Mouse (Mus musculus) MEL (cell line): Measurements from ENCODE around the gene Epc2. TPM values are rescaled to one million over a fixed set of nuclear protein-coding genes. Genes with fewer than 3 reads are reported as not detected.

ENCODE experiments used
- DNase-seq: peaks from one replicate; pipeline ENCODE4 v3.0.0; 2011; ENCODE audit warnings: low read depth, low spot score
- H3K27ac ChIP-seq: 2 replicates; pipeline ENCODE4 v1.5.1; 2012; ENCODE audit warnings: low read depth, mild to moderate bottlenecking, control low read depth, low read length, moderate library complexity; ENCODE audit not compliant: control insufficient read depth
- H3K27me3 ChIP-seq, 2 experiments: fragments of 150-350 bp in 1 of 2; sonication (generic) in 1 of 2; 2 replicates each; pipeline ENCODE4 v1.6.1; 2012; ENCODE audit warnings: low read length in 2 of 2, mild to moderate bottlenecking in 2 of 2, improper control_type of control experiment in 1 of 2, moderate library complexity in 1 of 2; ENCODE audit not compliant: insufficient read depth in 2 of 2, control insufficient read depth in 1 of 2
- H3K36me3 ChIP-seq, 2 experiments: 2 replicates each; pipeline ENCODE4 v1.6.1; 2012 to 2014; ENCODE audit warnings: low read length in 2 of 2, improper control_type of control experiment in 1 of 2, inconsistent platforms in 1 of 2, mild to moderate bottlenecking in 1 of 2; ENCODE audit not compliant: insufficient read depth in 2 of 2, control insufficient read depth in 1 of 2
- H3K4me1 ChIP-seq, 2 experiments: fragments of 150-350 bp in 1 of 2; sonication (generic) in 1 of 2; 2 replicates each; pipeline ENCODE4 v1.6.1; 2012; ENCODE audit warnings: low read length in 2 of 2, improper control_type of control experiment in 1 of 2, mild to moderate bottlenecking in 1 of 2; ENCODE audit not compliant: insufficient read depth in 2 of 2, control insufficient read depth in 1 of 2
- H3K4me3 ChIP-seq, 2 experiments: fragments of 150-350 bp in 1 of 2; sonication (generic) in 1 of 2; 2 replicates each; pipeline ENCODE4 v1.5.1; 2012; ENCODE audit warnings: low read depth in 2 of 2, low read length in 2 of 2, mild to moderate bottlenecking in 2 of 2, moderate library complexity in 2 of 2, control low read depth in 1 of 2, improper control_type of control experiment in 1 of 2; ENCODE audit not compliant: control insufficient read depth in 1 of 2, insufficient read depth in 1 of 2
- H3K79me2 ChIP-seq: 2 replicates; pipeline ENCODE4 v1.6.1; 2012; ENCODE audit warnings: mild to moderate bottlenecking, low read length, moderate library complexity; ENCODE audit not compliant: control insufficient read depth, poor library complexity, insufficient read depth
- H3K9ac ChIP-seq: 2 replicates; pipeline ENCODE4 v1.6.1; 2012; ENCODE audit warnings: low read depth, mild to moderate bottlenecking, control low read depth, low read length, moderate library complexity; ENCODE audit not compliant: control insufficient read depth, poor library complexity, severe bottlenecking
- H3K9me3 ChIP-seq: fragments of 150-350 bp; sonication (generic); replicated peaks from 2 replicates; pipeline ENCODE4 v1.6.1; 2012; ENCODE audit warnings: mild to moderate bottlenecking, low read length, improper control_type of control experiment, moderate library complexity; ENCODE audit not compliant: insufficient read depth
- BHLHE40 ChIP-seq: IDR thresholded peaks from 2 replicates; pipeline ENCODE4 v1.6.1; 2012; ENCODE audit warnings: low read depth, mild to moderate bottlenecking, inconsistent platforms, low read length, improper control_type of control experiment, borderline replicate concordance
- CHD1 ChIP-seq: IDR thresholded peaks from 2 replicates; pipeline ENCODE4 v1.6.1; 2012; ENCODE audit warnings: low read depth, mild to moderate bottlenecking, inconsistent platforms, low read length, improper control_type of control experiment
- CHD2 ChIP-seq: IDR thresholded peaks from 2 replicates; pipeline ENCODE4 v1.6.1; 2011; ENCODE audit warnings: low read length, improper control_type of control experiment
- CTCF ChIP-seq, 3 experiments: IDR thresholded peaks in 2 of 3; conservative IDR thresholded peaks in 1 of 3; 2 replicates each; pipeline ENCODE4 v1.5.1; 2011 to 2012; ENCODE audit warnings: low read length in 3 of 3, low read depth in 2 of 3, mild to moderate bottlenecking in 2 of 3, improper control_type of control experiment in 1 of 3, inconsistent platforms in 1 of 3, mixed read lengths in 1 of 3, moderate library complexity in 1 of 3; ENCODE audit not compliant: control insufficient read depth in 1 of 3, insufficient read depth in 1 of 3, poor library complexity in 1 of 3, severe bottlenecking in 1 of 3
- E2F4 ChIP-seq: IDR thresholded peaks from 2 replicates; pipeline ENCODE4 v1.6.1; 2011; ENCODE audit warnings: low read depth, low read length, improper control_type of control experiment, borderline replicate concordance
- ELF1 ChIP-seq: IDR thresholded peaks from 2 replicates; pipeline ENCODE4 v1.6.1; 2014; ENCODE audit warnings: low read depth, mild to moderate bottlenecking, inconsistent platforms, low read length, improper control_type of control experiment, moderate library complexity
- EP300 ChIP-seq, 2 experiments: IDR thresholded peaks; 2 replicates each; pipeline ENCODE4 v1.6.1; 2011; ENCODE audit warnings: improper control_type of control experiment in 2 of 2, low read length in 2 of 2, low read depth in 1 of 2, mild to moderate bottlenecking in 1 of 2
- ETS1 ChIP-seq: IDR thresholded peaks from 2 replicates; pipeline ENCODE4 v1.6.1; 2012; ENCODE audit warnings: low read depth, mild to moderate bottlenecking, inconsistent platforms, low read length, improper control_type of control experiment, moderate library complexity
- GABPA ChIP-seq: IDR thresholded peaks from 2 replicates; pipeline ENCODE4 v1.6.1; 2012; ENCODE audit warnings: low read depth, mild to moderate bottlenecking, inconsistent platforms, low read length, improper control_type of control experiment, moderate library complexity
- GATA1 ChIP-seq: IDR thresholded peaks from 2 replicates; pipeline ENCODE4 v1.6.1; 2011; ENCODE audit warnings: low read depth, low read length, improper control_type of control experiment
- HCFC1 ChIP-seq: IDR thresholded peaks from 2 replicates; pipeline ENCODE4 v1.6.1; 2012; ENCODE audit warnings: low read depth, mild to moderate bottlenecking, inconsistent platforms, low read length, improper control_type of control experiment, moderate library complexity
- JUND ChIP-seq: IDR thresholded peaks from 2 replicates; pipeline ENCODE4 v1.6.1; 2011; ENCODE audit warnings: low read depth, mild to moderate bottlenecking, improper control_type of control experiment, low read length
- KAT2A ChIP-seq: conservative IDR thresholded peaks from 2 replicates; pipeline ENCODE4 v1.6.1; 2012; ENCODE audit warnings: low read depth, low read length, improper control_type of control experiment, inconsistent platforms
- MAFK ChIP-seq: IDR thresholded peaks from 2 replicates; pipeline ENCODE4 v1.6.1; 2011; ENCODE audit warnings: low read depth, mild to moderate bottlenecking, low read length, improper control_type of control experiment, borderline replicate concordance
- MAX ChIP-seq: IDR thresholded peaks from 2 replicates; pipeline ENCODE4 v1.6.1; 2011; ENCODE audit warnings: low read length, improper control_type of control experiment
- MAZ ChIP-seq: IDR thresholded peaks from 2 replicates; pipeline ENCODE4 v1.6.1; 2012; ENCODE audit warnings: low read depth, mild to moderate bottlenecking, inconsistent platforms, low read length, improper control_type of control experiment
- MXI1 ChIP-seq: IDR thresholded peaks from 2 replicates; pipeline ENCODE4 v1.6.1; 2011; ENCODE audit warnings: mild to moderate bottlenecking, low read depth, low read length, improper control_type of control experiment
- MYB ChIP-seq: IDR thresholded peaks from 2 replicates; pipeline ENCODE4 v1.6.1; 2011; ENCODE audit warnings: mild to moderate bottlenecking, low read depth, low read length, improper control_type of control experiment
- MYC ChIP-seq: IDR thresholded peaks from 2 replicates; pipeline ENCODE4 v1.6.1; 2011; ENCODE audit warnings: low read depth, mild to moderate bottlenecking, low read length, improper control_type of control experiment, moderate library complexity
- NELFE ChIP-seq: IDR thresholded peaks from 2 replicates; pipeline ENCODE4 v1.6.1; 2011; ENCODE audit warnings: low read depth, low read length, improper control_type of control experiment
- NRF1 ChIP-seq: IDR thresholded peaks from 2 replicates; pipeline ENCODE4 v1.6.1; 2014; ENCODE audit warnings: low read depth, mild to moderate bottlenecking, inconsistent platforms, low read length, improper control_type of control experiment, moderate library complexity; ENCODE audit not compliant: poor library complexity, insufficient read depth, severe bottlenecking
- POLR2A ChIP-seq, 2 experiments: IDR thresholded peaks; 2 replicates each; pipeline ENCODE4 v1.6.1; 2011 to 2012; ENCODE audit warnings: low read length in 2 of 2, mild to moderate bottlenecking in 2 of 2, control low read depth in 1 of 2, improper control_type of control experiment in 1 of 2, low read depth in 1 of 2, moderate library complexity in 1 of 2; ENCODE audit not compliant: control insufficient read depth in 1 of 2, insufficient read depth in 1 of 2, poor library complexity in 1 of 2
- POLR2AphosphoS2 ChIP-seq: IDR thresholded peaks from 2 replicates; pipeline ENCODE4 v1.6.1; 2011; ENCODE audit warnings: low read length, improper control_type of control experiment
- POLR2AphosphoS5 ChIP-seq: IDR thresholded peaks from 2 replicates; pipeline ENCODE4 v1.6.1; 2012; ENCODE audit warnings: low read depth, borderline replicate concordance, mild to moderate bottlenecking, inconsistent platforms, low read length, moderate library complexity, mixed read lengths
- RAD21 ChIP-seq: IDR thresholded peaks from 2 replicates; pipeline ENCODE4 v1.6.1; 2011; ENCODE audit warnings: mild to moderate bottlenecking, low read depth, low read length, improper control_type of control experiment
- RCOR1 ChIP-seq: IDR thresholded peaks from 2 replicates; pipeline ENCODE4 v1.6.1; 2012; ENCODE audit warnings: low read depth, mild to moderate bottlenecking, inconsistent platforms, low read length, improper control_type of control experiment
- SIN3A ChIP-seq: IDR thresholded peaks from 2 replicates; pipeline ENCODE4 v1.6.1; 2012; ENCODE audit warnings: low read length, improper control_type of control experiment, inconsistent platforms
- SMC3 ChIP-seq: IDR thresholded peaks from 2 replicates; pipeline ENCODE4 v1.6.1; 2011; ENCODE audit warnings: low read depth, low read length, improper control_type of control experiment
- TAL1 ChIP-seq: IDR thresholded peaks from 2 replicates; pipeline ENCODE4 v1.6.1; 2012; ENCODE audit warnings: mild to moderate bottlenecking, inconsistent platforms, low read length, moderate library complexity, mixed read lengths
- TBP ChIP-seq: IDR thresholded peaks from 2 replicates; pipeline ENCODE4 v1.8.0; 2011; ENCODE audit warnings: low read depth, low read length, improper control_type of control experiment
- TCF12 ChIP-seq: IDR thresholded peaks from 2 replicates; pipeline ENCODE4 v1.6.1; 2014; ENCODE audit warnings: low read depth, mild to moderate bottlenecking, inconsistent platforms, low read length, improper control_type of control experiment, moderate library complexity
- UBTF ChIP-seq: IDR thresholded peaks from 2 replicates; pipeline ENCODE4 v1.6.1; 2012; ENCODE audit warnings: low read depth, mild to moderate bottlenecking, inconsistent platforms, low read length, improper control_type of control experiment, moderate library complexity, borderline replicate concordance; ENCODE audit not compliant: insufficient read depth
- USF1 ChIP-seq: IDR thresholded peaks from 2 replicates; pipeline ENCODE4 v1.6.1; 2014; ENCODE audit warnings: low read depth, mild to moderate bottlenecking, inconsistent platforms, low read length, improper control_type of control experiment, moderate library complexity
- USF2 ChIP-seq, 2 experiments: IDR thresholded peaks; 2 replicates each; pipeline ENCODE4 v1.6.1; 2011 to 2012; ENCODE audit warnings: improper control_type of control experiment in 2 of 2, low read length in 2 of 2, borderline replicate concordance in 1 of 2, inconsistent platforms in 1 of 2, low read depth in 1 of 2, mild to moderate bottlenecking in 1 of 2; ENCODE audit not compliant: insufficient read depth in 1 of 2
- ZC3H11A ChIP-seq: IDR thresholded peaks from 2 replicates; pipeline ENCODE4 v1.6.1; 2012; ENCODE audit warnings: low read depth, mild to moderate bottlenecking, inconsistent platforms, low read length, improper control_type of control experiment
- ZKSCAN1 ChIP-seq: IDR thresholded peaks from 2 replicates; pipeline ENCODE4 v1.6.1; 2012; ENCODE audit warnings: low read depth, mild to moderate bottlenecking, inconsistent platforms, low read length, improper control_type of control experiment, moderate library complexity
- ZMIZ1 ChIP-seq: IDR thresholded peaks from 2 replicates; pipeline ENCODE4 v1.6.1; 2012; ENCODE audit warnings: low read depth, mild to moderate bottlenecking, inconsistent platforms, low read length, improper control_type of control experiment, moderate library complexity
- ZNF384 ChIP-seq: IDR thresholded peaks from 2 replicates; pipeline ENCODE4 v1.6.1; 2012; ENCODE audit warnings: low read depth, mild to moderate bottlenecking, inconsistent platforms, low read length, improper control_type of control experiment
- polyA plus RNA-seq, 2 experiments: library from polyadenylated mRNA; stranded (reverse) in 1 of 2; unstranded in 1 of 2; fragments of >175 nt in 1 of 2; fragments of >200 nt in 1 of 2; gene quantifications; 2 replicates each; pipeline versions ENCODE4 v1.2.1 to v1.2.4; 2012; ENCODE audit warnings: low replicate concordance in 2 of 2, low read depth in 1 of 2; ENCODE audit not compliant: insufficient read length in 2 of 2, insufficient read depth in 1 of 2, missing spikeins in 1 of 2
- total RNA-seq: library from RNA; depleted of rRNA; stranded (reverse); fragments of 300-350 nt; gene quantifications from 2 replicates; pipeline ENCODE4 v1.2.3, GENCODE M21; 2012

Epc2 gene
- total and polyA plus RNA-seq, 3 experiments, result 14.3 to 15.4 TPM; not detected in 1

DNA sequence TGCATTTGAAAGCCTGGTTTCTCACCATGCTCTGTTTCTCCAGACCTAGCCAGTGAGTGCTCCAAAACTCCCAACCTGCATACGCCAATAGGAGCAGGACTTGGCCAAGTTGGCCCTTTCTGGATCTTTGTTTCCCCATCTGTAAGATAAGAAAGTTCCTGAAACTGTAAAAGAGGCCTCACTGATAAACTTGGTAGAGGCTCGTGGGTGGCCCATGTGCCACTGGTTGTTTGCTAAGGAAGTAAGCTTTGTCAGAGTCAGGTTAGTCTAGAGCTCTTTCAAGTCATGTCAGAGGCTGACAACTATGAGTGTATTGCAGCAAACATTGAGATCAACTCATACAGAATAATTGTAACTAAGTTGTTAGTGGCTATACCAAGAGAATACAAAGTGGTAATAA lies 101.8 kb downstream of the Epc2 start:
- DNase-seq, result peak; percentile 79
- H3K27ac ChIP-seq, result peak overlapping the region; percentile 20; the same call in 1 of the 2 replicates
- H3K4me1 ChIP-seq, result peaks cover 4 to 11% of the 10 kb centered on the region in 2 experiments
- H3K36me3 ChIP-seq, result peaks cover 2 to 13% of the 10 kb centered on the region in 2 experiments; a peak in 3 of 4 replicates
- H3K79me2 ChIP-seq, result no peaks in the 10 kb centered on the region
- H3K4me3 ChIP-seq, result no peak overlapping the region
- no peaks in the 10 kb centered on the region for H3K27me3 ChIP-seq
- H3K9ac ChIP-seq, result no peak overlapping the region
- H3K9me3 ChIP-seq, result no peaks in the 10 kb centered on the region
- TF ChIP-seq JUND (no peak), BHLHE40 (peak; percentile 24; the same call in 1 of the 2 replicates), CHD2 (no peak), CHD1 (no peak), RAD21 (no peak), MYB (no peak), ZMIZ1 (no peak), POLR2A (IDR thresholded peaks at IDR 0.05; ENCODE audit: control insufficient read depth in 1 of 2, insufficient read depth in 1 of 2, low read depth in 1 of 2, low read length in 2 of 2, poor library complexity in 1 of 2) (no peak), ETS1 (peak; percentile 72), MAZ (no peak), NRF1 (no peak), SIN3A (peak; percentile 75), SMC3 (no peak), TAL1 (no peak), MYC (peak; percentile 83), MAX (peak; percentile 85), MXI1 (peak; percentile 91), ELF1 (peak; percentile 37; the same call in 1 of the 2 replicates), ZC3H11A (no peak; the same call in 1 of the 2 replicates), POLR2AphosphoS2 (no peak), ZNF384 (no peak), GATA1 (peak; percentile 86), RCOR1 (peak; percentile 69), E2F4 (no peak), UBTF (no peak), TBP (no peak), TCF12 (peak; percentile 57), ZKSCAN1 (no peak), USF1 (peak; percentile 51; the same call in 1 of the 2 replicates), CTCF (IDR thresholded peaks at IDR 0.05 in 2 of 3, conservative IDR thresholded peaks at IDR 0.05 in 1 of 3; ENCODE audit: control insufficient read depth in 1 of 3, insufficient read depth in 1 of 3, low read depth in 2 of 3, low read length in 3 of 3, poor library complexity in 1 of 3, severe bottlenecking in 1 of 3) (no peak), GABPA (no peak), POLR2AphosphoS5 (no peak), HCFC1 (no peak), USF2 (IDR thresholded peaks at IDR 0.05; ENCODE audit: borderline replicate concordance in 1 of 2, insufficient read depth in 1 of 2, low read depth in 1 of 2, low read length in 2 of 2) (no peak), MAFK (no peak), NELFE (no peak), EP300 (IDR thresholded peaks at IDR 0.05; ENCODE audit: low read depth in 1 of 2, low read length in 2 of 2) (peak; percentile 64 to 81), KAT2A (no peak)
